Mouse (Mus musculus) bone marrow, adult 2 months (tissue): ENCODE measurements around the gene Fggy.

Experiments
- CTCF ChIP-seq: fragments of 200-500 bp; IDR thresholded peaks from 2 replicates; pipeline ENCODE4 v1.5.1; 2011; ENCODE audit warnings: low read length, control low read depth; ENCODE audit not compliant: control insufficient read depth, insufficient read depth
- POLR2A ChIP-seq: fragments of 200-500 bp; IDR thresholded peaks from 2 replicates; pipeline ENCODE4 v1.6.1; 2011; ENCODE audit warnings: low read depth, mild to moderate bottlenecking, control low read depth, low read length, borderline replicate concordance; ENCODE audit not compliant: control insufficient read depth

- TF ChIP-seq POLR2A (no peak), CTCF (no peak)
Observed at GRCm38 (mm10) chr4:95877436-95877835, 320.1 kb downstream of the Fggy start.
